In the genomic region with DNA sequence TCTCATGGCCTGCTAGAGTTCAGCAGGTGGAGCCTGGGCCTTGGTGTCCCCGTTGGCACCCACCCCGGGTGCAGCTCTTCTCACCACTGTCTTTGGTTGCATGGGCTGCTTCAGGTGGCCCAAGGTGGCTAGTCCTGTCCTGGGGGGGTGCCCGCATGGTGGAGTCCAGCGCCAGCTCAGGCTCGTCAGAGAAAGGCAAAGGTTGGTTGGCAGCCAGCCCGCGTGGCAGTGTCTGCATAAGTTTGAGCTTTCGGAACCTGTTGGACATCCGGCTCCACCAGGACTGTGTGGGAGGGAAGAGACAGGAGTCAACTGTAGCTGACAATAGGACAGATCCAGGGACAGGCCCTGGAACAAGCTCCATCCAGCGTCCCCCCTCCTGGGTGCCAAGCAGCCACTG, we compare ENCODE assay signal across 23 mouse cellular contexts. TPM values are rescaled to one million over a fixed set of nuclear protein-coding genes. Genes with fewer than 3 reads are reported as not detected.
"Had no signal": no experiment of that assay in that cellular context is flagged by ENCODE, and none has a peak within 500 bp of the region (broad histone marks: within the 10 kb centered on the region; RNA-seq: fewer than 3 reads in every experiment).

No protein-coding gene starts in this region.

- DNase-seq: left cerebral cortex, postnatal 4 days; liver, postnatal 0 days; lung, embryonic 14.5 days; lung, postnatal 36 days; retina, postnatal 1 day; right cerebral cortex, postnatal 25 days; spleen, adult 18-20 months; thymus, postnatal 25 days had no signal

- ATAC-seq: intestine, postnatal 0 days; liver, postnatal 0 days; lung, postnatal 0 days; midbrain, embryonic 13.5 days; midbrain, embryonic 16.5 days had no signal

- H3K4me1 ChIP-seq: stomach, embryonic 15.5 days had no signal

- H3K27me3 ChIP-seq: limb, embryonic 12.5 days; limb, embryonic 15.5 days; midbrain, embryonic 13.5 days; stomach, embryonic 15.5 days had no signal

- H3K27ac ChIP-seq: limb, embryonic 12.5 days; limb, embryonic 15.5 days; liver, embryonic 14.5 days; midbrain, embryonic 10.5 days; midbrain, embryonic 13.5 days; neural tube, embryonic 13.5 days; stomach, embryonic 15.5 days had no signal

- H3K9ac ChIP-seq: limb, embryonic 12.5 days; limb, embryonic 15.5 days; liver, embryonic 14.5 days; liver, postnatal 0 days; lung, embryonic 14.5 days; midbrain, embryonic 13.5 days; neural tube, embryonic 13.5 days; stomach, embryonic 15.5 days had no signal

- H3K9me3 ChIP-seq: limb, embryonic 12.5 days; limb, embryonic 15.5 days; megakaryocyte, embryonic 14.5 days; midbrain, embryonic 10.5 days; midbrain, embryonic 13.5 days; neural tube, embryonic 13.5 days; stomach, embryonic 15.5 days had no signal

- H3K4me2 ChIP-seq: limb, embryonic 12.5 days; limb, embryonic 15.5 days; liver, embryonic 11.5 days; lung, embryonic 14.5 days; midbrain, embryonic 13.5 days; neural tube, embryonic 13.5 days; stomach, embryonic 15.5 days had no signal

- H3K4me3 ChIP-seq: limb, embryonic 12.5 days; limb, embryonic 15.5 days; megakaryocyte, embryonic 14.5 days; midbrain, embryonic 10.5 days; midbrain, embryonic 13.5 days; myocyte; neural tube, embryonic 13.5 days; stomach, embryonic 15.5 days had no signal

RNA-seq across cellular contexts. Expression of a gene that starts 17.6 kb away (rescaled TPM):
- total RNA-seq: neutrophil, adult 5-6 weeks had no signal

RNA-seq across cellular contexts. Expression of a gene that starts 47.9 kb away (rescaled TPM):
- total RNA-seq: monocyte, adult 5-6 weeks; neutrophil, adult 5-6 weeks had no signal
- polyA plus RNA-seq: lung, embryonic 14.5 days; lung, postnatal 0 days; myocyte had no signal

RNA-seq across cellular contexts. Expression of a gene that starts 52.1 kb away (rescaled TPM):
- polyA plus RNA-seq: myocyte had no signal
